Mouse (Mus musculus) heart, adult 18-20 months (tissue): ENCODE results near the gene Arhgap35. TPM values are rescaled to one million over a fixed set of nuclear protein-coding genes. Genes with fewer than 3 reads are reported as not detected.

Source experiments
- DNase-seq, 2 experiments: peaks; one replicate each; pipeline ENCODE4 v3.0.0; 2021 to 2022; ENCODE audit warnings: mixed read lengths in 1 of 2
- total RNA-seq, 2 experiments: library from RNA; stranded (reverse); gene quantifications; 2 replicates each; pipeline ENCODE4 v1.2.3; 2021

Arhgap35 gene
- total RNA-seq, 2 experiments from 2014 or later, result 31.8 to 33.9 TPM

DNA sequence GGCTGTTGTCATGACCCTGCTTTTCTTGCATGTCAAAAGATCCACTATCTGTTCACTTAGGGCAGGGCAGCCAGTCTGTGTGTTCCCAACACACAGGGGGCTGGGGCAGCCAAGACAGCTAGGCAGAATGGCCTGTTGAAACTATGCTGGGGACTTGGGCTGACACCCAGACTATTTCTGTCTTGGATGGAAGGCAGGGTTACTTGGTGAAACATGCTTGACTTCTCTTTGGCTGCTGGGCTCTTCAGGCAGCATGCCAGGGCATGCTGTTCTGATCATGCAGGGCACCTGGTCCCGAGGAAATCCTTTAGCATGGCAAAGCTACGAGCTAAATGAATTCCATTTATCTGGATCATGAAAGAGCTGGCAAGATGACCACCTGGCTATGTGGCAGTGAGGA, 90.5 kb downstream of the Arhgap35 start:
- peak; percentile 71 to 81 for DNase-seq

DNA sequence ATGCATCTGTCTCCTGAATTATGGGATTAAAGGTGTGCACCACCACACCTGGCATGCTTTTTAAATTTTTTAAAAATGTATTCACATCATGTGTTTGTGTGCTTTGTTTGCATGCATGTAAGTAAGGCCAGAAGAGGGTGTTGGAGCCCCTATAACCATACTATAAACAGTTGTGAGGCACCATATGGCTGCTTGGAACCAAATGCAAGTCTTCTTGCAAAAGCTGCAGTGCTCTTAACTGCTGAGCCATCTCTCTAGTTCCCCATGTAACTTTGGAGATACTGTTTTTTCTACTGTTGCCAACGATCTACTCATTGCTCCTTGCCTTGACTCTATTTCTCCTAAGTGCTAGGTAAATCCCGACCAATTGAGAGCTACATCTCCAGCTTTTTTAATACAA, 95.5 kb downstream of the Arhgap35 start:
- DNase-seq, result no peak

DNA sequence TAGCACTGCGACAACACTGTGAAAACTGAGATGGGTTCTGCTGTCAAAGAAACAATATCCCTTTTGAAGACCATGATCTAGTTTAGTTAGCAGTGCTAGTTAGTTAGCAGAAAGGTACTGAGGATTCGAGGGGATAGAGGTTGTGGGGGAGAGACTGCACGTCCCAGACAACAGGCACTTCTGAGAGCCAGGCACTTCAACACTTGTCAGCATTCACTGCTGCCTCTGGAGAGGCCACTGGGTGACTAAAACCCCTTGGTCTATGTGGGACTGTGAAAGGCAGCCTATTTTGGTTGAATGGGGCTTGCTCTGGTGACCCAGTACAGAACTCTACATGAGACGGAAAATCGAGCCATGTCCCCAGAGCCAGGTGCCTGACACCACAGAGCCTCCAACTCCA, 97.6 kb downstream of the Arhgap35 start:
- DNase-seq, result no peak

DNA sequence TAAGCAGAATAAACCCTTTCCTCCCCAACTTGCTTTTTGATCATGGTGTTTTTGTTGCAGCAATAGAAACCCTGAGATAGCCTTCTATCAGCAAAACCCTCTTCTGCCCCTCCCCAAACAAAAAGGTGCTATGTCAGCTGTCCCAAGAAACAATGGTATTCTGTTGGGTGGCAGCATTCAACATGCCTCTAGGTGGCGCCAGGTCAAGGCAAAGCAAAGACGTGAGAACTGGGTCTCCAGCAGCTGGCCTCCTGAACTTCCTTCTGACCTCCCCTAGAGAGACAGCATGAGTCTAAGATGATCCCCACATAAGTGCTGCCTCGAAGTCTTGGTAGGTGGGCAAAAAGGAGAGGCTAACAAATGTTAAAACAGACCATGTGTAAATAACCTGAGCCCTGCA, 107.5 kb downstream of the Arhgap35 start:
- peak; percentile 68 to 80 for DNase-seq

DNA sequence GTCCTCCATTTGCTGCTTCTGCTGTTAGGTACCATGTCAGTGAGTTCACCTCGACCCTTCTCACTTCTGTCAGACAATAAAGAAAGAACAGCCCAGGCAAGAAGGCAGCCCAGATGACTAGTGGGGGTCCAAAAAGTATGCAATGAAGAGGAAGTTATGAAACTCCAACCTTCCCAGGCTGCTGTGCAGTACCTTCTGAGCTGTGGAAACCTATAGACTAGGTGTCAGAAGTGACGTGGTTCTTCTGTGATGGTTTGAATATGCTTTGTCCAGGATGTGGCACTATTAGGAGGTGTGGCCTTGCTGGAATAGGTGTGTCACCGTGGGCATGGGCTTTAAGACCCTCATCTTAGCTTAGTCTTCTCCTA, 109.6 kb downstream of the Arhgap35 start:
- DNase-seq, result no peak

DNA sequence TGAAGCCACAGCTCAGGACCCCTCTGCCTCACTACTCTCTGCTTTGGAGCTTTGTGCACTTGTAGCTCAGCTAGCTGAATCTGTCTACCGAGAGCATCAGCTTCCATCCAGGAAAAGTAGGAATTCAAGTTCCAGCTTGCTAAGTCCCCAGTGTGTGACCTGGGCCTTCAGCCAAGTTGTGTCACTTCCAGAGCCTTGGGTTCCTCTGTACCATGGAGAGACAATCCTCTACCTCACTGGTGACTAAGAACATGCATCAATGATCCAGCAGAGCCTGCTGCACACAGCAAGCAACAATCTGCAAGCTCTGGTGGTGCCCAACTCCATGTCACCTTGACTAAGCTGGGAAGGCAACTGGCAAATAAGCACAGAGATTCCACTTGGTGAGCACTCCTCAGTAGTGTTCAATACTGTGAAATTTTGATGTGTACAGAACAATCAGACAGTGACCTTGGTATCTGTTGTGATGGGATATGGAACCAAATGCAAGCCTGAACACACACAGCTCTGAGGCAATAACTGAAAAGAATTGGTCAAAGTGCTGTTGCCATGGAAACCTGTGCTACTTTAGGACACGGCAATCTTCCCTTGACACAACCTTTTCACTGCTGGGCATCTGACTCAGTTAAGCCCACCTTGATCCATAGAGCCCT, 110.1 kb downstream of the Arhgap35 start:
- peak; percentile 57 for DNase-seq

DNA sequence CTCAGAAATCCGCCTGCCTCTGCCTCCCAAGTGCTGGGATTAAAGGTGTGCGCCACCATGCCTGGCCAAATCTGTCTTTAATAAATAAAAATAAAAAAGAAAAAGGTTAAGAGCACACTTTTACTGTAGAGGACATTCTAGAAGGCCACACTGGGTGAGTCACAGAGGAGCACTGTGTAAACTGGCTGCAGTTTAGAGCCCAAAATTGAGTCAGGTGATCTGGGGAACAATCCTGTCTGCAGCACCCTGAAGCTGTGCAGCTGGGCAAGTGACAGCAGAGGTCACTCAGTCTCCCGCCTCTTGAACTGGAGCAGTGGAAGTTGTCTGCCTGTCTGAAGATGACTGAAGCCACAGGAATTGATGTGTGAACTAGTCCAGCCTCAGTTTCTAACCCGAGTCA, 113.2 kb downstream of the Arhgap35 start:
- DNase-seq, result no peak

DNA sequence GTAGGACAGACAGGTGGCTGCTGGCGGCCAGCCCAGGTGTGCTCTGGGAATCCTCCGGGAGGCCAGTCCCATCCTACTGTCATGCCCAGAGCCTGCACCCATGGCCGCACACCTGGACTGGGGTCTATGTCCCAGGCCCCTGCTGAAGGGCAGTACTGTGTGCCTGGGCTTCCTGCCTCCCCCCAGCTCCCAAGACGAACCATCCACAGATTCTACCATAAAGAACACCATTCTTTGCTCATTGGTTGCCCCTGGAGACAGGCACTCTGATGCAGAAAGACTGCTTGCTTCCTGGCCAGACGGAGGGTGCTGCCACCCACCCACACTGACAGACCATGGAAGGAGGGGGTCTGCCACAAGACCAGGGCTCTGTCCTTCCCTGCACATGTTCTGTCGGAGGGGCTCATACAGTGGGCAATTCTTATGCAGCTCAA, 115.1 kb downstream of the Arhgap35 start:
- DNase-seq, result no peak

DNA sequence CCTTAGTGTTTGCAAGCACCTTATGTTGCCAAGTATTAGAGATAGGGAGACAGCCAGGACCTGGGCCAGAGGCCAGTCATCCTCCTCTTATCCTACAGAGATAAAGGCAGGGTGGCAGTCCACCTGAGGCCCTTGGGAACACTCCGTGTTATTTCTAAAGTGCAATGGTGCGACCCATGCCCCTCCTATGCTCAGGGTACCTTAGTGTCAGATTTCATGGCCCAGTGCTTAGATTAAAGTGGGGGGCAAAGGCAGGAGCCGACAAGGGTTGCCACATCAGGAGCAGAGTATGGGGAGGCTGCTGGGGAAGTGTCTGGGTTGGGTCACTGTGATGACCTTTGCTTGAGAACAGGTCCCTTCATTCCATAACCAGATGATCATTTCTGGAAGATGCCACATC, 118.5 kb downstream of the Arhgap35 start:
- no peak for DNase-seq

DNA sequence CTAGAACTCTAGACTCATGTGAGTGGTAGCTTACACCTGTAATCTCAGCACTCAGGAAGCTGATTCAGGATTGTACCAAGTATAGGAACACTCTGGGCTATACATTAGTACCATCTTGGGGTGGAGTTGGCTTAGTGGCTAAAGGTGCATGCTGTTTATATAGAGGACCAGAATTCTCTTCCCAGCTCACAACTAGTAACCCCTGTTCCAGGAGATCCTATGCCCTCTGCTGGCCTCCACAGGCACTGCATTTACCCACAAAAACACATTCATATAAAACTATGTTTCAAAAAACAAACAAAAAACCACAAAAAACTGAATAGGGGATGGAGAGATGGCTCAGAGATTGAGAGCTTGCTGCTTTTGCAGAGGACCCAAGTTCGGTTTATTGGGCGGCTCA, 121.4 kb downstream of the Arhgap35 start:
- DNase-seq, result peak; percentile 36 to 73

DNA sequence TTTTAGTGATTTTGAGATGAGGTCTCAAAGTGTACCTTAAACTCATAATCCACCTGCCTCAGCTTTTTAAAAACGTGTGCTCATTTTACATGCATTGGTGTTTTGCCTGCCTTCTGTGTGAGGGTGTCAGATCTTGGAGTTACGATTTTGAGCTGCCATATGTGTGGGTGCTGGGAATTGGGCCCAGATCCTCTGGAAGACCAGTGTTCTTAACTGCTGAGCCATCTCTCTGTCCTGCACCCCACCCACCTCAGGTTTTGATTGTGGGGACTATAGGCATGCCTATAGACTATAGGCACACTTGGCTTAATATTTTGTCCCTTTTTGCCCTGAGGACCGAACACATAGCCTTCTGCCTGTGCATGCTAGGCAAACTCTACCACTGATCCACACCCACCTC, 122.6 kb downstream of the Arhgap35 start:
- DNase-seq, result no peak

DNA sequence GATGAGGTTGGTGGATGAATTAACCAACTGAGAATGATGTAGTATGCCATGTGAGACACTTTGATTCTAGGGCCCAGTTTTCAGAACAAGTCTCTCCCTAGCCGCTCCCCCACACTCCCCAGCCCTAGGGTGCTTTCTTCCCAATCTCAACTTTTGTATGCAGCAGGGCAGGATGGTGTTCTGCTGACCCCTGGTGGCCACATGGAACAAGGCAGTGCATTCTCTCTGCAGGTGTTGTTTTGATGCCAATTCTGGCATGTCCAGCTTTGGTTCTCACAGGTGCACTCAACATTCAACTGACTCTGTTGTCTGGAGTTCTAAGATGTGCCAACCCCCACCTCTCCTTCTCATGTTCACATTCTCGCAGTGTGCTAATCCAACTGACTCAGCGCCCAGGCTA, 123.0 kb downstream of the Arhgap35 start:
- DNase-seq, result peak; percentile 54 to 77

DNA sequence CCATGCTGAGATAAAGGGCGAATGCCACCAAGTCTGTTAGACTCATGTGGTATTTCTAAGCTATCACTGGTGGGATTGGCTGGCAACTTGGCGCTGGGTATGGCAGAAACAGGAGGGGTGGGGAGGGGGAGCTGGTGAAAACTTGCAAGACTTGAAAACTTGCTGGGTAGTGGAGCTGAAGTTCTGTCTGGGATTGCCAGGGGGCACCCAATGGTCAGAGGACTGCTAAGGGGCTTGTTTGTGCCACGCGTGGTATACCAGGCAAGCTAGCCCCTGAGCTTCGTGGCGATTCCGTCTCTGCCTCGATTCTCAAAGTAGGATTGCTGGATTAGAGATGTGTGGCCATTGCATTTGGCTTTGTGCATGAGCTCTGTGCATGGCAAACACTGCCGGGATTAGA, 124.8 kb downstream of the Arhgap35 start:
- peak in 1 of 2 experiments; percentile 58 for DNase-seq

DNA sequence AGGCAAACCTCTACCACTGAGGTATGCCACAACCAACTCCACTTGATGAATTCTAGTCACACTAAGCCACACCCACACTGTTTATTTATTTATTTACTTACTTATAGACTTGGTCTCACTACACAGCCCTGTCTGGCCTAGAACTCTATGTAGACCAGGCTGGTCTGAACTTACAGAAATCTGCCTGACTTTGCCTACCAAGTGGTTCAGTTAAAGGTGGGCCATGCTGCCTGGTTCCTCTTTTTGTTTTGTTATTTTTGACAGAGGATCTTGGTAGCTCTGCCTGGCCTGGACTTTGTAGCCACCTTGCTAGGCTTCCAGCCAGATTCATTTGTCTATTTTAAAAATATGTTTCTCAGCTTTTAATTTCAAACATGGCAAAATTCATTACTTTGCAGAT, 126.0 kb downstream of the Arhgap35 start:
- DNase-seq, result no peak

DNA sequence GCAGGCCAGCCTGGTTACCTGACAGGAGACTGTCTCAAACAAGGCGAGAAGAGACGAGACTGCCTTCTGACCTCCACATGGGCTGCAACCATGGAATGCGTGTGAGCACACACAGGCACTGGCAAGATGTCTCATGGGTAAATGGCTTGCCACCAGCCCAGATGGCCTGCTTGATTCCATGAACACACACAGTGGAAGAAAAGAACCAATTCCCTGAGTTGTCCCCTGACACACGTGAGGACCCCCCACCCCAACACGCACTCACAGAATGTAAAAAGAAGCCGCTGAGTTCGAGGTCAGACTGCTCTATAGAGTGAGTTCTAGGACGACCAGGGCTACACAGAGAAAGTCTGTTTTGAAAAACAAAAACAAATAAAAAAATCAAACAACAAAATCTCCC, 137.2 kb downstream of the Arhgap35 start, which contains the start of gene Npas1:
TSS of gene Npas1 (minus strand) at position 101 of the 400 bp plus-strand sequence.
- DNase-seq, result no peak

DNA sequence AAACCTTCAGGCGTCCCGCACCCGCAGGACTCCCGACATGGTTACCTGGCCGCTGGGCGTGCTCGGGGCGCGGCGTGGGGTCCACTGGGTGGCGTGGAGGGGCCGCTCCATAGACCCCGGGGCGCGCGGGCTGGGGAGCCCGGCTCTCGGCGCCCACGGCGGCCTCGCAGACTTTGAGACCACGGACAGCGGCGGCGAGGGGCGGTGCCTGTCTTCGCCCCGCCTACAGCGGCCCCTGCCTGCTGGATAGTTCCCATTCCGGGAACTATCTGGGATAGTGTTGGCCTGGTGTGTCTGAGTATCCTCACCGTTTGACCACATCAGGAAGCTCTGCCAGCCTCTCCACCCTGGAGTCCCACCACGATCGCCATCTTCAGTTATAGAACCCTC, 138.2 kb downstream of the Arhgap35 start:
- DNase-seq, result no peak

DNA sequence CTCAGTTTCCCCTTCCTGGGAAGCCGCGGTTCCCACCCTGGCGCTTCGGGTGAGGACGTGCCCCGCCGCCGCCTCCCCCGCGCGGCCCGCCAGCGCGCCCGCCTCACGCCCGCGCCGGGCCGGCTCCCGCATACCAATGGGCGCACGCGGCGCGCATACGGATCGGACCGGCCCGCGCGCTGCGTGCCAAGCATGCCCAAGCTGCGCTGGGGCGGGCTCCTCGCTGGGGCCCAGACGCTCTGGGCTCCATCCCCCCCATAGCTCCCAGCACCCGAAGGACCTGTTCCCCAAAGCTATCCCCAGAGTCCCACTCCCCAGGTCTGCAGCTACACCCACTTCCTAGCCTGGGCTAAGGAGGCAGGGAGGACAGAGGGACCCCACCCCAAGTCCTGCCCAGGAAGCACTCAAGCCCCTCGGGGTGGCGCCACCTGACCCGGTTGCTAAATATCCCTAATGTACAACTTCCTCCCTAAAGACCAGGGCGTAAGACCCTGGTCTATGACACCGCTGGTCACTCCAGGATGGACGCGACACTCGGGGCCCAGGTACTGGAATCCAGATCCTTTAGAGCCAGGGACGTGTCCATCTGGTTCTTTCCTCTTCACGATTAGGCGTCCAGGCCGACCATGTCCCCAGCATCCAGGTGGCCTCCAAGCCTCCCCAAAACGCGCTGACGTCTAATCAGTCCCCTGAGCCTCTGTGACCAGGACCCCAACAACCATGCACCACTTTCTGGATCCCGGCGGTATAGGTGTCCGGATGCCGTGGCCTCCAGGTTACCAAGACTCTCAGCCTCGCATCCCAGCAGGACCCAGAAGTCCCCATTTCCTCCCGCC, 138.8 kb downstream of the Arhgap35 start:
- no peak for DNase-seq

DNA sequence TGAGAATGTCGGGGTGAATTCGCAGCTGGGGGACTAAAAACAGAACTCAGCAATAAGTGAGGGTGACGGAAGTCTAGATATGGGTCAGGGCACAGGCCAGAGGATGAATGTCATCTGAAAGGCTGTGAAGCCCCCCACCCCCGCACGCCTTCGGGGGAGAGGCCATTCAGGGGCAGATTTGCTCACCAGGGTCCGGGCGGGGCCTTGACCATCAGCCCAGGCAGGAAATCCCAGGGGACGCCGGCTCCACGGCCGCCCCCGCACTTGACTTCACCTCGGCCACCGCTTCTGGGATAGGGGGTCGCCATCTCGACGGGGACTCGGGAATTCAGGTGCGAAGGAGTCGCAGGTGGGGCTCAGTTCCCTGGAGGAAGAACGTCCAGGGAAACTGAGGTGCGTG, 139.5 kb downstream of the Arhgap35 start:
- no peak for DNase-seq

DNA sequence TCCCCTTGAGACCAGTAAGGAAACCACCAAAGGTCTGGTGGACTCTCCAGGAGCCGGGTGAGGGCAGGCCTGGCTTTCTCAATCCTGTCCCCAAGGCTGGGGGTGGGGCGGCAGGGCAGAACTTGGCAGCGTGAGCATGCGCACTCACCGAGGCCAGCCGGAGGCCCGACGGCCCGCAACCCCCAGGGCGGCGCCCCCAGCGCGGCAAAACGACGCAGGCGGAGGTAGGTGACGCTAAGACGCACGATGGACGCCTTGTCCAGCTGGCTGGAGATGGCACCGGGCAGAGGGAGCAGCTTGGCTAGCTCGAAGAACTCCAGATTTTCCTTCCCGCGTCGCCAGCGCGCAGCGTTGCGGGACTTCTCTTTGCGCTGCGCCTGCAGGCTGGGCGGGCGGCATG, 140.3 kb downstream of the Arhgap35 start:
- no peak for DNase-seq

DNA sequence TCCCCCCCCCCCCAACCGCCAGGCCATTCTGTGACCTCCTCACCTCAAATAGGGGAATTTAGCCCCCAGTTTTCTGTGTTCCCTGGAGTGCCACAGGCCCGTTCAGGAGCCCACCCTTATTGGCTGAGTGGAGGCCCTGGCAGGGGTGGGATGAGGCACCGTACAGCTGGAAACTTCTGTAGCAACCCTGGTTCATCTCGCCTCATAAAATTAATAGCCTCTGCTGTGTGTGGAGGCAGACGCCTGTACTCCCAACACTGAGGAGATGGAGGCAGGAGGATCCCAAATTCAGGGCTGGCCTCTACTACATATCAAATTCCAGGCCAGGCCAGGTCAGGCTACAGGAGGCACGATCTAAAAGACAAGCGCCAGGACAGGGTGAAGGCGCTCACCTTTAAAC, 140.9 kb downstream of the Arhgap35 start:
- no peak for DNase-seq

DNA sequence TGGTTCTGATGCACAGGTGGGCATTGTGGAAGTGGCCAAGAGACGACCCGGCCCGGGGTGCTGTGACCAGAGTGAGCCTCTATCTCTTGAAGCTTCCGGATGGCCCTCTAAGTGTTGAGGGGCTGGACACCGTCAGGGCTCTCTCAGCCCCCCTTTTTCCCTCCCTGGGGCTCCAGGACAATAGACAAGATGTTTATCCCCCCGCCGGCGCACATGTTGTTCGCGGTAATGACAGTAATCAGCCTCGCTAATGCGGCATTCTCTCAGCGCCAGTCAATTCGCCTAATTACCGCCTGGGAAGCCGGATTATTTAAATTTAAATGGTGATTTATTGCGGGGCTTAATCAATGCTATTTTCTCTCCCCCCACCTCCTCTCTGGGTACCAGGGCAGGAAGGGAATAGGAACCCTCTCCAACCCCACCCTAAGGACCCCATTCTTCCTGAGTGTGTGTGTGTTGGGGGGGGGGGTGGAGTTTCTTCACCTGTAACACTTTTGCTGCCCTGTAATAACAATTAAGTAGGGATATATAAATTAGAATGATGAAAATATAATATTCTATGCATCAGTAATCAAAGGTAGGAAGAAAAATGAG, 142.6 kb downstream of the Arhgap35 start:
- no peak for DNase-seq

DNA sequence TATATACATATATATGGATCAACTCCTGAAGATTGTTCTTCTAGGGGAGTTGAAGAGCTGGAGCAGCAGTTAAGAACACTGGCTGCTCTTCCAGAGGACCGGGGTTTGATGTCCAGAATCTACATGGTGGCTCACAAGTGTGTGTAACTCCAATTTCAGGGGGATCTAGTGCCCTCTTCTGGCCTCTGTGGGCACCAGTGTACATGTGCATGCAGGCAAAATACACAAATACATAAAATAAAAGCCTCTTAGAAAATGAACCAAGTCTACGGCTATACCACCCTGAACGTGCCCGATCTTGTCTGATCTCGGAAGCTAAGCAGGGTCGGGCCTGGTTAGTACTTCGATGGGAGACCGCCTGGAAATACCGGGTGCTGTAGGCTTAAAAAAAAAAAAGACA, 143.2 kb downstream of the Arhgap35 start:
- DNase-seq, result no peak

DNA sequence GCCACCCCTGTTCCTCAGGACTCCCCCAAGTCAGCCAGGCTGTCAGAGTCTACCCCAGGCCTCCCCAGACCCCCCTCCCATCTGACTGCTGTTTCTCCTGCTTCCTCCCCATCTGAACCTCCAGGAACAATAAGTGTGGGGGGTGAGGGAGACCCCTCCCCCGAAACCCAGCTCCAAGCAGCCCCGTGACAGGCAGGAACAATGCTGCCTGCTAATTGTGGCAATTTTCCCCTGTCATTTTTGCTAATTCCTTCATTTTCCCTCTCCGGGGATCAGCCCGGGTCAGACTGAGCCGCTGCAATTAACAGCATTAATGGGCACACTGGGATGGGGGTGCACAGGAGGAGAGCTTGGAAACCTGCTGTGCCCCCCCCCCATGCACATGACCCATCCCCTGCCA, 146.7 kb downstream of the Arhgap35 start:
- DNase-seq, result no peak

DNA sequence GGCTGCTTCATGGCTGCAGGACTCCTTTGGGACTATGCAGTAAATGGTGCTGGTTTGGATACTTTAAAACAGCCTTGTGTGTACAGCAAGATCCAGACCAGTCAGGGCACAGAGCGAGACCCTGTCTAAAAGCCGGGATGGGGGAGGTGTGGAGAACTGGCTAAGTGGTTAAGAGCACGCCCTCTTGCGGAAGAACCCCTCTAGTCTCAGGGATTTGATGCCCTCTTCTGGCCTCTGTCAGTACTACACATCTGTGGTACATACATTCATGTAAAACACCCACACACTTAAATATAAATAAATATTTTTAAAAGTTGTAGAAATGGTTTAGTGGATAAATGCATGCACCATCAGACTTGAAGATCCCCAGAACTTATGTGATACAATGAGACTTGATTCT, 148.2 kb downstream of the Arhgap35 start:
- no peak for DNase-seq
